Mouse (Mus musculus) embryonic facial prominence, embryonic 10.5 days (tissue): ENCODE measurements at regions not wholly inside any gene's neighbourhood (a gene's known extent, or its start where the extent isn't known, plus 50 kb on each side); places are given as distances from the start of the nearest gene placed in this dataset.

Experiments used
- DNase-seq: peaks from one replicate; pipeline ENCODE4 v3.0.0-alpha.2; 2017; ENCODE audit warnings: low spot score
- H3K27ac ChIP-seq: fragments of 300-500 bp; sonication (generic); replicated peaks from 2 replicates; pipeline ENCODE4 v1.5.1; 2016; ENCODE audit warnings: mild to moderate bottlenecking
- H3K27me3 ChIP-seq: fragments of 300-500 bp; sonication (generic); replicated peaks from 2 replicates; pipeline ENCODE4 v1.6.1; 2016; ENCODE audit warnings: low read depth, mild to moderate bottlenecking; ENCODE audit not compliant: poor library complexity, severe bottlenecking
- H3K36me3 ChIP-seq: fragments of 300-500 bp; sonication (generic); replicated peaks from 2 replicates; pipeline ENCODE4 v1.6.1; 2016; ENCODE audit warnings: mild to moderate bottlenecking, moderate library complexity
- H3K4me1 ChIP-seq: fragments of 300-500 bp; sonication (generic); 2 replicates; pipeline ENCODE4 v1.6.1; 2016
- H3K4me3 ChIP-seq: fragments of 300-500 bp; sonication (generic); 2 replicates; pipeline ENCODE4 v1.5.1; 2016; ENCODE audit warnings: mild to moderate bottlenecking, moderate library complexity
- H3K9me3 ChIP-seq: fragments of 300-500 bp; sonication (generic); 2 replicates; pipeline ENCODE4 v1.6.1; 2016; ENCODE audit warnings: mild to moderate bottlenecking
- WGBS: fragments of 180-500 bp; shearing (Covaris S2); methylation state at CpG from one replicate; pipeline ENCODE4 v1.1.7; 2016; 5-methylcytosine and 5-hydroxymethylcytosine counted together

- Histone ChIP-seq H3K4me1 (peaks cover 16% of the 10 kb centered on the region), H3K4me3 (no peak overlapping the region), H3K36me3 (no peaks in the 10 kb centered on the region), H3K9me3 (no peaks in the 10 kb centered on the region), H3K27me3 (no peaks in the 10 kb centered on the region), H3K27ac (peak overlapping the region; percentile 65)
- DNase-seq = peak; percentile 58
- 16% methylated on average over 6 of the region's 6 CpGs for WGBS
Measured at GRCm38 (mm10) chr5:132876336-132876840, 333.2 kb upstream of the Auts2 start.

GRCm38 (mm10) chr5:132858846-132859510 lies 315.8 kb upstream of the Auts2 start:
- H3K4me1 ChIP-seq = peaks cover 14% of the 10 kb centered on the region
- H3K27ac ChIP-seq = peak overlapping the region; percentile 14; the same call in 1 of the 2 replicates
- no peak overlapping the region for H3K4me3 ChIP-seq
- DNase-seq = no peak
- H3K9me3 ChIP-seq = no peaks in the 10 kb centered on the region
- H3K36me3 ChIP-seq = no peaks in the 10 kb centered on the region
- WGBS = 85% methylated on average over 5 of the region's 5 CpGs
- no peaks in the 10 kb centered on the region for H3K27me3 ChIP-seq

- 0 out of 2 replicates have a peak overlapping the region, but pooled peaks have one; percentile 26 for H3K27ac ChIP-seq
- 48% methylated on average over 4 of the region's 4 CpGs for WGBS
- DNase-seq = peak; percentile 56
- H3K9me3 ChIP-seq = no peaks in the 10 kb centered on the region
- no peaks in the 10 kb centered on the region for H3K27me3 ChIP-seq
- no peak overlapping the region for H3K4me3 ChIP-seq
- no peaks in the 10 kb centered on the region for H3K36me3 ChIP-seq
- peaks cover 14% of the 10 kb centered on the region for H3K4me1 ChIP-seq
Measured at GRCm38 (mm10) chr5:132855619-132856510, 312.7 kb upstream of the Auts2 start.

GRCm38 (mm10) chr5:132850770-132851169 lies 307.6 kb upstream of the Auts2 start:
- Histone ChIP-seq H3K4me1 (peaks cover 7% of the 10 kb centered on the region), H3K4me3 (no peak overlapping the region), H3K36me3 (no peaks in the 10 kb centered on the region), H3K27me3 (no peaks in the 10 kb centered on the region), H3K9me3 (no peaks in the 10 kb centered on the region), H3K27ac (no peak overlapping the region)
- no peak for DNase-seq
- WGBS = 89% methylated on average over 6 of the region's 6 CpGs

- H3K4me1 ChIP-seq = peaks cover 6% of the 10 kb centered on the region
- WGBS = 76% methylated on average over 3 of the region's 3 CpGs
- H3K27ac ChIP-seq = no peak overlapping the region
- H3K36me3 ChIP-seq = no peaks in the 10 kb centered on the region
- DNase-seq = no peak
- H3K4me3 ChIP-seq = no peak overlapping the region
- H3K27me3 ChIP-seq = no peaks in the 10 kb centered on the region
- H3K9me3 ChIP-seq = 0 out of 2 replicates have a peak, but pooled peaks cover 4% of the 10 kb centered on the region
Measured at GRCm38 (mm10) chr5:132848086-132848485, 304.9 kb upstream of the Auts2 start.

GRCm38 (mm10) chr5:132843284-132843683 lies 300.1 kb upstream of the Auts2 start:
- Histone ChIP-seq H3K4me1 (peaks cover 11% of the 10 kb centered on the region), H3K4me3 (no peak overlapping the region), H3K9me3 (0 out of 2 replicates have a peak, but pooled peaks cover 7% of the 10 kb centered on the region), H3K27me3 (no peaks in the 10 kb centered on the region), H3K27ac (0 out of 2 replicates have a peak overlapping the region, but pooled peaks have one; percentile 0), H3K36me3 (no peaks in the 10 kb centered on the region)
- WGBS = 42% methylated on average over 3 of the region's 3 CpGs
- DNase-seq = peak; percentile 17

- WGBS = 93% methylated on average over 3 of the region's 3 CpGs
- Histone ChIP-seq H3K27me3 (no peaks in the 10 kb centered on the region), H3K27ac (no peak overlapping the region), H3K4me3 (no peak overlapping the region), H3K4me1 (peaks cover 11% of the 10 kb centered on the region), H3K9me3 (0 out of 2 replicates have a peak, but pooled peaks cover 7% of the 10 kb centered on the region), H3K36me3 (no peaks in the 10 kb centered on the region)
- no peak for DNase-seq
Measured at GRCm38 (mm10) chr5:132841794-132842193, 298.6 kb upstream of the Auts2 start.

- WGBS = 58% methylated on average over 2 of the region's 2 CpGs
- peaks cover 6% of the 10 kb centered on the region; the same call in 1 of the 2 replicates for H3K9me3 ChIP-seq
- no peaks in the 10 kb centered on the region for H3K36me3 ChIP-seq
- DNase-seq = no peak
- H3K4me3 ChIP-seq = no peak overlapping the region
- no peak overlapping the region for H3K27ac ChIP-seq
- no peaks in the 10 kb centered on the region for H3K4me1 ChIP-seq
- H3K27me3 ChIP-seq = no peaks in the 10 kb centered on the region
Measured at GRCm38 (mm10) chr5:132837420-132837819, 294.3 kb upstream of the Auts2 start.

GRCm38 (mm10) chr5:132828993-132829392 lies 285.8 kb upstream of the Auts2 start:
- H3K36me3 ChIP-seq = no peaks in the 10 kb centered on the region
- H3K4me1 ChIP-seq = no peaks in the 10 kb centered on the region
- no peak overlapping the region for H3K4me3 ChIP-seq
- H3K27ac ChIP-seq = no peak overlapping the region
- 90% methylated on average over 7 of the region's 7 CpGs for WGBS
- DNase-seq = no peak
- H3K27me3 ChIP-seq = no peaks in the 10 kb centered on the region
- no peaks in the 10 kb centered on the region for H3K9me3 ChIP-seq

GRCm38 (mm10) chr5:132827555-132828333 lies 284.6 kb upstream of the Auts2 start:
- no peaks in the 10 kb centered on the region for H3K27me3 ChIP-seq
- no peak overlapping the region for H3K4me3 ChIP-seq
- no peak overlapping the region for H3K27ac ChIP-seq
- WGBS = 88% methylated on average over 10 of the region's 10 CpGs
- no peak for DNase-seq
- H3K36me3 ChIP-seq = no peaks in the 10 kb centered on the region
- no peaks in the 10 kb centered on the region for H3K9me3 ChIP-seq
- H3K4me1 ChIP-seq = no peaks in the 10 kb centered on the region

GRCm38 (mm10) chr5:132826009-132826408 lies 282.9 kb upstream of the Auts2 start:
- H3K27me3 ChIP-seq = no peaks in the 10 kb centered on the region
- no peak overlapping the region for H3K4me3 ChIP-seq
- DNase-seq = no peak
- no peaks in the 10 kb centered on the region for H3K4me1 ChIP-seq
- no peak overlapping the region for H3K27ac ChIP-seq
- WGBS = 84% methylated on average over 5 of the region's 5 CpGs
- no peaks in the 10 kb centered on the region for H3K9me3 ChIP-seq
- no peaks in the 10 kb centered on the region for H3K36me3 ChIP-seq

- WGBS = 86% methylated on average over 9 of the region's 9 CpGs
- Histone ChIP-seq H3K36me3 (no peaks in the 10 kb centered on the region), H3K27me3 (no peaks in the 10 kb centered on the region), H3K4me3 (no peak overlapping the region), H3K9me3 (no peaks in the 10 kb centered on the region), H3K27ac (no peak overlapping the region), H3K4me1 (no peaks in the 10 kb centered on the region)
- DNase-seq = no peak
Measured at GRCm38 (mm10) chr5:132817665-132818064, 274.5 kb upstream of the Auts2 start.
